Mouse (Mus musculus) neutrophil, adult 5-6 weeks (primary cell): ENCODE results near the gene Sf3a3. TPM values are rescaled to one million over a fixed set of nuclear protein-coding genes. Genes with fewer than 3 reads are reported as not detected.
"Not testable (repeated sequence)": the region's sequence is repeated elsewhere in the genome, so short reads cannot be mapped to it uniquely, and the experiment has no call there.

ENCODE experiments used
- ATAC-seq: fragments of 151-379, 151-347 bp; 2 replicates; pipeline ENCODE4 v1.8.0; 2017; ENCODE audit warnings: mild to moderate bottlenecking, moderate TSS enrichment; ENCODE audit not compliant: insufficient number of reproducible peaks, poor library complexity, low FRiP score, severe bottlenecking; ENCODE audit errors: extremely low read depth
- total RNA-seq: library from RNA; stranded (forward); fragments of 200-1000 nt; gene quantifications from 2 replicates; pipeline ENCODE4 v1.2.3, GENCODE M21; 2017

The Sf3a3 gene
- total RNA-seq, 1 experiment from 2014 or later, result 71.5 TPM

- no peak for ATAC-seq
Observed at GRCm38 (mm10) chr4:124695786-124696516, 18.6 kb upstream of the Sf3a3 start.

DNA sequence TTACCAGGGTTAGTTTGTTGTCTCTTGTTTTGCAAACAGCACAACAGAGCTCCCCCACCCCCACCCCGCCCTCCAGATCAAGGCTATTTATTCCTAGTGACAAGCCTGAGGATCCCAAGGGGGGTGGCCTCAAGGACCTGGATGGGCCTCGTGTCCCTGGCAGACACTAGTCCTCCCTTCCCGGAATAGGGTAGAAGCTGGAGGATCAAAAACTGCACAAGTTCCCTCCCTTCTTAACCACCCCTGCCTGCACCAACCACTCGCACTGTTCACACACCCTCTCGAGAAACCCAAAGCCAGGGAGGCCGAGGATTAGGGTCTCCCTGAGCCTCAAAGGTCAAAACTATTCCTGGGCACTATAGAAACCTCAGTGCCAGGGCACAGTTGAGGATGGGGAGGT, 14.8 kb upstream of the Sf3a3 start:
- no peak for ATAC-seq

- ATAC-seq, result peak; percentile 37
Observed at GRCm38 (mm10) chr4:124700248-124700971, 14.2 kb upstream of the Sf3a3 start, which contains the start of gene Fhl3. Gene Fhl3 (plus strand): TSS chr4:124700701.

DNA sequence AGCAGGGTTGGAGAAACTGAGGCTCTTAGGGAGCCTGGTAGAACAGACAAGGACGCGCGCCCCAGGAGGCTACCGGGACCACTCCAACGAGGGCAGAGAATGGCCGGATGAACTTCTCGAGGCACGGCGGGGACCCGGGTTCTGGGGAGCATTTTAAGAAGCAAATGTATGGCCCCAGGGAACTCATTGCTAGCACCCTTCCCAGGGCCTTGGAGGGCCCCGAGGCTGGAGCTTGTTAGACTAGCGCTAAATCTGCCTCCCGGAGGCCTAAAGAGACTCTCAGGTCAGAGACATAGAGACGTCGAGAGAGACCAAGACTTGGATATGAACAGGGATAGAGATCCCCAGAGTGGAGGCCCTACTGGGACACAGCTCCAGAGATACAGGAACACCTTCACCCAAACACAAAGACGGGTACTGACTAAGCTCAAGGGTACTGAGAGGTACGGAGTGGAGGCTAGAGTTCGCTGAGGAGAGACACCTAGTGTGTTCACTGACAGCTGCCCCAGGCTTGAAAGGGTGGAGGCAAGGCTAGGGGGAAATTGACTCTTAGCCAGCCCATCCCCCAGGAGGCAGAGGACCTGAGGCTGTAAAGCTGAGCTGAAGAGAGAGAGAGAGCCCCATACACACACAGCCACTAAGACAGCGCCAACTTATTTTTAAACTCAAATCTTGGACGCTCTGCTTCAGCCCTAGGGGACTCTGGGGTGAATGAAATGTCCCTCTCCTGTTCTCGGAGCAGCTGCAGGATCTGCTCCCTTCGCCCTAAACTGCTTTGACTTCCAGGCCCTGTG, 13.3 kb upstream of the Sf3a3 start:
- peak; percentile 11; the same call in 1 of the 2 replicates for ATAC-seq

DNA sequence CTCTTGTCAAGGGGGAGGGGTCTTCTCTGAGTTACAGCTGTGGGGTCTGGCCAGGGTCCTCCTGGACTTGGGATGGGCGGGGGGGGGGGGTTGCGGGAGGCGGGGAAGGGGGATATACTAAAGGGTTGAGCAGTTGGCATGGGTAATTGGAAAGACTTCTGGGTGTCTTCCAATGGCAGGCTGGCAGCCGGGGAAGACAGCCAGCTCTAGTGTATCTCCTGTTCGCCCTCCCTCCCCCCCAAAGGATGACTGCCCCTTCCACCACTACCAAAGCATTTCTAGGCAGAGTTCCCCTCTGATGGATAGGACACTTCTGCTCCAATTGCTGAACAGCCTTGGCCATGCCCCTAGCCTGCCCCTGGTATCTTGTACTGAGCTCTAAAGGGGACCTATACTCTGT, 12.7 kb upstream of the Sf3a3 start:
- ATAC-seq, result no peak

DNA sequence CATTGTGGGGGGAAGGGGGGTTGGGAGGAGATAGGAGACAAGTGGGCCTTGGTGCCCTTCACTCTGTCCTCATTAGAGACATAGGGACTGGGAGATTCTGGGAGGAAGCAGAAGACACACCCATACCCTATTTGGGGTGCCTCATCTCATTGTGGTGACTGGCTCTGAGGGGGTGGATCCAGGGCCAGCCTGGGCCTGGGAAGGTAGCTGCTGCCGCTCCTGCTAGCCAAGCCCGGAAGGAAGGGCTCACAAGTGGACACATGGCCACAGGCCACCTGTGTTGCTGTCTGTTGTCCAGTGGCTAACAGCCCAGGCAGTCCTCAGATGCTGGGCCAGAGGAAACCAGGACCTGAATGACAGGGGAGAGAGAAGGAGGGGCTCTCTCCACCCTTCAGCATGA, 11.2 kb upstream of the Sf3a3 start:
- no peak for ATAC-seq

DNA sequence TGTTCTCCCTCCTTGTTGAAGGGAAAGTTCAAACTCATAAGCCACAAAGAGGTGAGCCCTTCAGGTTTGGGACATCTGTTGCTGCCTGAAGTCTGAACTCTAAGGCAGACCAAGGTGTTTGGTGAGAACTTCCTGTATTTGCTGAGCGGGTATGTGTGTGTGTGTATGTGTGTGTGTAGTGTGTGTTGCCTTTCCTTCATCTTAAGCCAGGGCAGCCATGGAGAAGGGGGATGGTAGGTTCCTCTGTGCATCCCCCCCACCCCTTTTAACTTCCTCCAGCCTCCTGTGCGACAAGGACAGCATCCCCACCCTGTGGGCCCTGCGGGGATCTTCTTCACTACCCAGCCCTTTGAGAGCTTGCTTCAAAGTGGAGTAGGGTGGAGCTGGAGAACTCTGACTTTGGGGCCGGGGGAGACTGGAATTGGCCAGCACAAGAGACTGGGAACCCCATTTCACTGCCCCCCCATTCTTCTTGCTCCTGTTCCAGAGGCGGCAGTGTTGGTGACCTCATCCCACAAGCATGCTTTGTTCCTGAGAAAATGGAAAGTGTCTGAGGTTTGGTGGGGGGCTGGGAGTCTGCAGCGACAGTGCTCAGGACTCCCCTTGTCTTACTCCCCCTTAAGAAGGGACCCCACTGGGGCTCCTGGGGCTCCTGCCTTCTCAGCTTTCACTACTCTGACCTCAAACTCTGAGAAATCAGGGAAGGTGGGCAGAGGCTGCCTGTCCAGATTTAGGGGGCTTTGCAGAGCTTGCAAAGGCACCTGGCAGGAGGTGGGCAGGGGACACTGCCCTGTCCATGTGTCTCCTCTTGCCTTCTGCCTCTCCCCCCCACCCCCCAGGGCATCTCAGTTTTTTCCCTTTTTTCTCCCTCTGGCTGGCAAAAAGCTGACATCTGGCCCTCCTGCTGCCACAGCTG, 10.4 kb upstream of the Sf3a3 start:
- ATAC-seq, result peak; percentile 43; the same call in 1 of the 2 replicates

GRCm38 (mm10) chr4:124704797-124705474, 9.6 kb upstream of the Sf3a3 start:
- ATAC-seq, result no peak

GRCm38 (mm10) chr4:124705661-124706269, 8.8 kb upstream of the Sf3a3 start:
- ATAC-seq, result no peak

- ATAC-seq, result not testable (repeated sequence)
Observed at GRCm38 (mm10) chr4:124707381-124708199, 7.0 kb upstream of the Sf3a3 start.

- ATAC-seq, result not testable (repeated sequence)
Observed at GRCm38 (mm10) chr4:124708200-124708517, 6.4 kb upstream of the Sf3a3 start.

DNA sequence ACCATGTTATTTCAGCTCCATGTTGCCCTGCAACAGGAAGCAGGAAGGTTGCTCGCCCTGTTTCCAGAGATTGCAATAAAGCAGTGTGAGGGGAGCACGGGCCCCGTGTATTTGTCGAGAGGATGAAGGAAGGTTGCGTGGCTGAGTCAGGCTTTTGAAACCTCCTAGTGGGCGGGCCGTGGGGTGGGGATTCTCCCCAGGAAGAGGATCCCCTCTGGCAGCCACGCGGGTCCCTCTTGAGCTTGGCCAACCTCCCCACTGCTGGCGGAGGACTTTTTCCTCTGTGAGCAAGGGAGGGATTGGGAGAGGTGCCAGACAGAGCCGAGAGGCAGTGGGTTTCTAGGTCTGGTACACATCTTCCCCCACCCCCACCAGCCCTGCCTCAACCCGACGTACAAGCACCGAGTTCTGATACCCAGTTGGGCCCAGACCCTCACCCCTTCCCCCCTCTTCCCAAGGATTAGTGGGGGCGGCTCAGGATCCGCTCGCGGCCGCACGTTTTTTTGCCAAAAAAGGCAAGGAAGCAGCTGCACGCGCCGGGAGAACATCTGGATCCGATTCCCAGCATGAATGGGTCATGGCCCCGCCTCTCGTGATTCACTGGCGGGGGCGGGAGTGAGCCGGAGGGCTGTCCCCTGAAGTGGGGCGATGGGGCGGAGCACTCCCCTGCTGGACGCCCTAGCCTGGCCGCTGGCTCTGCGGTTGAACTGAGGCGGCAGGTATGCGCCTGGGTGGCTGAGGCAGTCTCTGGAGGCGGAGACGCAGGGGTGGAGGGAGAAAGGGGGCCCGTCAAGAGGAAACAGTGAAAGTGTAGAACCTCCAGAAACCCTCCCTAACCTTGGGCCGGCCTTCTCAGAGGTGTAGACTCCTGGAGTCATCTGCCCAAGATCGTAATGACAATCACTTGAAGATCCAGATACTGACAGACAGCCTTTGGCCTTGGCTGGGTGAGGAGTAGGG, 5.8 kb upstream of the Sf3a3 start:
- ATAC-seq, result peak; percentile 62

DNA sequence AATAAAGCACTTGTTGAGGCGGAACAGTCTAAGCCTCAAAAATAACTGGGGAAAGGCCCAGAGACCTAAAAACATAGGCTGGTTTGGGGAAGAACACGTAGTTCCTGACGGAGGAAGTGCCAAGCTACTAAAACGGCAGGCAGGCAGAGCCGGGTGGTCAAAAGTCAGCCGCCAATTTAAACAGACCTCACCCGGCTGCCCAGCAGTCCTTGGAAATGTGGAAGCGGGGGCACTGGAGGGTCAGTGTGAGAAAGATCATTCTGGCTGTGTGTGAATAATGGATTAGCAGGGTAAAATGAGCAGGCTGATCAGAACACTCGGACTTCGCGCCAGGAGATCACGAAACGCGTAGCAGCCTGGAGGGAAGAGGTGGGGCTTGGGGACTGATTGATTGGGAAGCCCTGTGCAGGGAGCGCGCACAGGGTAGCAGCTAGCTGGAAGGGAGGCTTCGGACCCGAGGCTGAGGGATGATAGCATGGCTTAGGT, 4.6 kb upstream of the Sf3a3 start:
- ATAC-seq, result no peak

DNA sequence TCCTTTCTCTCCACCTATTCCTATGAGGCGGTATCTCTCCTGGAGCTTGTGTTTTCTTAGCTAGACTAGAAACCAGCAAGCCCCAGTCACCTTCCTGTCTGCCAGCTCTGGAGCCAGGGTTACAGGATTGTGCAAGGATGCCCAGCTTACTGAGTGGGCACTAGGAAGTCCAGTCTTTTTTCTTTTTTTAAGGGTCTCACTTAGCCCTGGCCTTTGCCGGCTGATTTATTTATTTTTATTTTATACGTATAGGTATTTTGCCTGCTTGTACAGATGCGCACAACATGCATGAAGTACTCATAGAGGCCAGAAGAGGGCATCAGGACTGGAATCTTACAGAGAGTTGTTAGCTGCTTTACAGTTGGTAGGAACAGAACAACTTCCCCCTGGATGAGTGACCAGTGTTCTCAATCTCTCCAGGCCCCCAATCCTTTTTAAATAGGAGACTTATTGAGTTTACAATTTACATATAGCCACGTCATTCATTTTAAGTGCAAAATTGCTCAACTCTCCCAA, 3.7 kb upstream of the Sf3a3 start:
- peak; percentile 36; the same call in 1 of the 2 replicates for ATAC-seq

- no peak for ATAC-seq
Observed at GRCm38 (mm10) chr4:124712618-124713017, 2.0 kb upstream of the Sf3a3 start.

GRCm38 (mm10) chr4:124713850-124714249, 726 bp upstream of the Sf3a3 start:
- ATAC-seq, result not testable (repeated sequence)
